Mouse (Mus musculus): ENCODE results near the gene Smc1b. TPM values are rescaled to one million over a fixed set of nuclear protein-coding genes. Genes with fewer than 3 reads are reported as not detected.

Gene Smc1b
- polyA plus RNA-seq, 1 experiment from 2014 or later: 0.17 TPM

GRCm38 (mm10) chr15:85143747-85144146 lies 12.0 kb upstream of the Smc1b start:
- H3K36me3 ChIP-seq (ENCODE audit: control insufficient read depth, insufficient read depth, low read length): no peaks in the 10 kb centered on the region
- H3K9me3 ChIP-seq (replicated peaks; ENCODE audit: control insufficient read depth, low read length): no peaks in the 10 kb centered on the region
- 93% methylated on average over 1 of the region's 1 CpGs for WGBS
- no peaks in the 10 kb centered on the region for H3K4me1 ChIP-seq (ENCODE audit: control insufficient read depth, insufficient read depth, low read length)
- no peaks in the 10 kb centered on the region for H3K27me3 ChIP-seq (ENCODE audit: control insufficient read depth, insufficient read depth, low read length)
- ATAC-seq (ENCODE audit: insufficient read depth, low FRiP score): no peak
- no peak overlapping the region for H3K9ac ChIP-seq (ENCODE audit: low read length)
- no peak overlapping the region for H3K4me2 ChIP-seq (ENCODE audit: low read depth, low read length)
- no peak overlapping the region for H3K4me3 ChIP-seq (replicated peaks; ENCODE audit: low read length)
- no peak overlapping the region for H3K27ac ChIP-seq (ENCODE audit: low read length)

DNA sequence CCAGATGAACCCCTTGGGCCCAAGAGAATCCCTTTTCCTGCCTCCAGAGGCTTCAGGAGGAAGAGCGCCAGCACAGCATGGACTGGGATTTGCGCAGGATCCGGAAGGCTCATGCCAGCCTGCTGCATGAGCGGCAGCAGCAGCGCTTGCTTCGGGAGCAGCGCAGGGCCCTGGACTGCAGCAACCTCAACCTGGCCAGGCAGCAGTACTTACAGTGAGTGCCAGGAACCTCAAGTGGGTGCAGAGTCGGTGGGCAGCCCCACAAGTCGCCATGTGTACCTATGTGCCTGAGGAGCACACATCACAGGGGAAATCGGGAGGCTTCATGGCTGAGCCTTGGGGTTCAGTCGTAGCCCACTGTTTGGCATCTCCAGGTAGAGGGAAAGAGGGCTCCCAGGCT lies 11.4 kb upstream of the Smc1b start:
- Histone ChIP-seq H3K9me3 (replicated peaks; ENCODE audit: control insufficient read depth, low read length) (no peaks in the 10 kb centered on the region), H3K9ac (ENCODE audit: low read length) (no peak overlapping the region), H3K4me1 (ENCODE audit: control insufficient read depth, insufficient read depth, low read length) (no peaks in the 10 kb centered on the region), H3K4me3 (replicated peaks; ENCODE audit: low read length) (no peak overlapping the region), H3K4me2 (ENCODE audit: low read depth, low read length) (no peak overlapping the region), H3K27me3 (ENCODE audit: control insufficient read depth, insufficient read depth, low read length) (no peaks in the 10 kb centered on the region), H3K36me3 (ENCODE audit: control insufficient read depth, insufficient read depth, low read length) (no peaks in the 10 kb centered on the region), H3K27ac (ENCODE audit: low read length) (no peak overlapping the region)
- 92% methylated on average over 11 of the region's 11 CpGs for WGBS
- ATAC-seq (ENCODE audit: insufficient read depth, low FRiP score): no peak

- Histone ChIP-seq H3K4me1 (ENCODE audit: control insufficient read depth, insufficient read depth, low read length) (no peaks in the 10 kb centered on the region), H3K9ac (ENCODE audit: low read length) (no peak overlapping the region), H3K27ac (ENCODE audit: low read length) (no peak overlapping the region), H3K4me2 (ENCODE audit: low read depth, low read length) (no peak overlapping the region), H3K27me3 (ENCODE audit: control insufficient read depth, insufficient read depth, low read length) (no peaks in the 10 kb centered on the region), H3K9me3 (replicated peaks; ENCODE audit: control insufficient read depth, low read length) (no peaks in the 10 kb centered on the region), H3K4me3 (replicated peaks; ENCODE audit: low read length) (no peak overlapping the region), H3K36me3 (ENCODE audit: control insufficient read depth, insufficient read depth, low read length) (no peaks in the 10 kb centered on the region)
- 55% methylated on average over 2 of the region's 2 CpGs for WGBS
- ATAC-seq (ENCODE audit: insufficient read depth, low FRiP score): no peak
These were observed 10.7 kb upstream of the Smc1b start for GRCm38 (mm10) chr15:85142441-85142840.

DNA sequence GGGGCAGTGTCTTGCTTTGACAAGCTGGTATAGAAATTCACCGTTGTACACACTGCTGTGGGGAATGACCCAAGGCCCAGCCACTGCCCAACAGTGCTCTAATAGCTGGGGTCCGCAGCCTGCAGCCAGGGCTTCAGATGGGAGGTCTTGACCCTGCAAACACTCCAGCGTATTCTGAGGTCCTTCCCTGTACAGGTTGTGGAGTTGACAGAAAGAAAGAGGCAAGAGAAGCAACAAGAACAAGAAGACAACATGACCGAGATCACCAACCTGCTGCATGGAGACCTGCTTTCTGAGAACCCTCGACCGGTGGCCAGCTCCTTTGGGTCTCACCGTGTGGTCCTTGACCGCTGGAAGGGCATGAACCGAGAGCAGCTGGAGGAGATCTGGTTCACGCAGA lies 9.5 kb upstream of the Smc1b start:
- Histone ChIP-seq H3K9me3 (replicated peaks; ENCODE audit: control insufficient read depth, low read length) (no peaks in the 10 kb centered on the region), H3K9ac (ENCODE audit: low read length) (no peak overlapping the region), H3K4me2 (ENCODE audit: low read depth, low read length) (no peak overlapping the region), H3K27me3 (ENCODE audit: control insufficient read depth, insufficient read depth, low read length) (no peaks in the 10 kb centered on the region), H3K36me3 (ENCODE audit: control insufficient read depth, insufficient read depth, low read length) (no peaks in the 10 kb centered on the region), H3K4me1 (ENCODE audit: control insufficient read depth, insufficient read depth, low read length) (no peaks in the 10 kb centered on the region), H3K4me3 (replicated peaks; ENCODE audit: low read length) (no peak overlapping the region), H3K27ac (ENCODE audit: low read length) (no peak overlapping the region)
- 82% methylated on average over 10 of the region's 10 CpGs for WGBS
- no peak for ATAC-seq (ENCODE audit: insufficient read depth, low FRiP score)

DNA sequence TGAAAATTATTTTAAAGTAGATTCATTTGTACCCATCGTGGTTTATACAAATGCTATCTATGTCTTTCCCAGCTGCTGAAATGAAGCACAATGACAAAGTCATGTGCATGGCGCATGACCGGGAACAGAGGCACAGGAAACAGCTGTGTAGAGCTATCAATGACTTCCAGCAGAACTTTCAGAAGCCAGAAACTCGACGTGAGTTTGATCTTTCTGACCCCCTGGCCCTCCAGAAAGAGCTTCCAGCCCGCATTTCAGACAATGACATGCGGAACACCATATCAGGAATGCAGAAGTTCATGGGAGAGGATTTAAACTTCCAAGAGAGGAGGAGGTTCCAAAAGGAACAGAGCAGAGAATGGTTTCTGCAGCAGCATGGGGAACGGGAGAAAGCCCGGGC lies 3.4 kb upstream of the Smc1b start:
- peaks cover 5% of the 10 kb centered on the region; the same call in 1 of the 2 replicates for H3K4me1 ChIP-seq (ENCODE audit: control insufficient read depth, insufficient read depth, low read length)
- H3K9me3 ChIP-seq (replicated peaks; ENCODE audit: control insufficient read depth, low read length): no peaks in the 10 kb centered on the region
- H3K9ac ChIP-seq (ENCODE audit: low read length): no peak overlapping the region
- ATAC-seq (ENCODE audit: insufficient read depth, low FRiP score): no peak
- no peak overlapping the region for H3K4me3 ChIP-seq (replicated peaks; ENCODE audit: low read length)
- 37% methylated on average over 9 of the region's 9 CpGs for WGBS
- H3K27ac ChIP-seq (ENCODE audit: low read length): no peak overlapping the region
- no peak overlapping the region for H3K4me2 ChIP-seq (ENCODE audit: low read depth, low read length)
- H3K36me3 ChIP-seq (ENCODE audit: control insufficient read depth, insufficient read depth, low read length): no peaks in the 10 kb centered on the region
- H3K27me3 ChIP-seq (ENCODE audit: control insufficient read depth, insufficient read depth, low read length): no peaks in the 10 kb centered on the region

- ATAC-seq (ENCODE audit: insufficient read depth, low FRiP score): no peak
- peak overlapping the region; percentile 47; the same call in 1 of the 2 replicates for H3K9ac ChIP-seq (ENCODE audit: low read length)
These were observed 393 bp upstream of the Smc1b start for GRCm38 (mm10) chr15:85132193-85132520.

GRCm38 (mm10) chr15:85085641-85086040 lies 46.1 kb downstream of the Smc1b start:
- no peak overlapping the region for H3K27ac ChIP-seq (ENCODE audit: low read length)
- H3K4me3 ChIP-seq (replicated peaks; ENCODE audit: low read length): no peak overlapping the region
- 66% methylated on average over 1 of the region's 1 CpGs for WGBS
- H3K4me1 ChIP-seq (ENCODE audit: control insufficient read depth, insufficient read depth, low read length): no peaks in the 10 kb centered on the region
- no peak for ATAC-seq (ENCODE audit: insufficient read depth, low FRiP score)
- H3K27me3 ChIP-seq (ENCODE audit: control insufficient read depth, insufficient read depth, low read length): no peaks in the 10 kb centered on the region
- H3K9me3 ChIP-seq (replicated peaks; ENCODE audit: control insufficient read depth, low read length): no peaks in the 10 kb centered on the region
- no peak overlapping the region for H3K9ac ChIP-seq (ENCODE audit: low read length)
- H3K4me2 ChIP-seq (ENCODE audit: low read depth, low read length): no peak overlapping the region
- H3K36me3 ChIP-seq (ENCODE audit: control insufficient read depth, insufficient read depth, low read length): no peaks in the 10 kb centered on the region

More at GRCm38 (mm10) chr15:85132193-85132520, 393 bp upstream of the Smc1b start:
- Histone ChIP-seq H3K9me3 (replicated peaks; ENCODE audit: control insufficient read depth, low read length) (no peaks in the 10 kb centered on the region), H3K4me2 (ENCODE audit: low read depth, low read length) (peak overlapping the region; percentile 58), H3K4me1 (ENCODE audit: control insufficient read depth, insufficient read depth, low read length) (peaks cover 5% of the 10 kb centered on the region; the same call in 1 of the 2 replicates), H3K27me3 (ENCODE audit: control insufficient read depth, insufficient read depth, low read length) (no peaks in the 10 kb centered on the region), H3K4me3 (replicated peaks; ENCODE audit: low read length) (peak overlapping the region; percentile 33), H3K36me3 (ENCODE audit: control insufficient read depth, insufficient read depth, low read length) (no peaks in the 10 kb centered on the region), H3K27ac (ENCODE audit: low read length) (no peak overlapping the region)
- 20% methylated on average over 10 of the region's 10 CpGs for WGBS

GRCm38 (mm10) chr15:85072651-85073050 lies 59.1 kb downstream of the Smc1b start:
- Histone ChIP-seq H3K9ac (ENCODE audit: low read length) (no peak overlapping the region), H3K27ac (ENCODE audit: low read length) (no peak overlapping the region), H3K4me3 (replicated peaks; ENCODE audit: low read length) (no peak overlapping the region), H3K4me2 (ENCODE audit: low read depth, low read length) (no peak overlapping the region), H3K9me3 (replicated peaks; ENCODE audit: control insufficient read depth, low read length) (no peaks in the 10 kb centered on the region), H3K27me3 (ENCODE audit: control insufficient read depth, insufficient read depth, low read length) (no peaks in the 10 kb centered on the region), H3K4me1 (ENCODE audit: control insufficient read depth, insufficient read depth, low read length) (no peaks in the 10 kb centered on the region), H3K36me3 (ENCODE audit: control insufficient read depth, insufficient read depth, low read length) (no peaks in the 10 kb centered on the region)
- no peak for ATAC-seq (ENCODE audit: insufficient read depth, low FRiP score)
- WGBS: 84% methylated on average over 2 of the region's 2 CpGs

DNA sequence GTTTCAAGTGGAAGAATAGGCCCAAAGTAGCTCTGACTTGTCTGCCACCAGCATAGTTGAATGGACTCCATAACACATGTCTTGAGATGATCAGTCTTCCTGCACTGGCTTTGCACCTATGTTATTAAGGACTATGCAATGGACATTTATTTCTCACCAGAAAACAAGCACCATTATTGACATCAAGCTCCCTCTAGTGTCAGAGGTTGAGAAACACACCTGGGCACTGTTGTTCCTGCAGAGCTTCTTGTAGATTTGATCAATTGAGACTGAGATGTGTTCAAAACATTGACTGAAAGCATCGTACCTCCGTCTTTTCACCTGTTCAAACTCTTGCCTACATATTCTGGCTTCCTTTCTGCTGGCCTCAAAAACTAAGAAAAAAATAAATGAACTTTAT lies 61.2 kb downstream of the Smc1b start:
- no peaks in the 10 kb centered on the region for H3K27me3 ChIP-seq (ENCODE audit: control insufficient read depth, insufficient read depth, low read length)
- no peaks in the 10 kb centered on the region for H3K9me3 ChIP-seq (replicated peaks; ENCODE audit: control insufficient read depth, low read length)
- no peak overlapping the region for H3K27ac ChIP-seq (ENCODE audit: low read length)
- H3K9ac ChIP-seq (ENCODE audit: low read length): no peak overlapping the region
- 27% methylated on average over 2 of the region's 2 CpGs for WGBS
- no peak for ATAC-seq (ENCODE audit: insufficient read depth, low FRiP score)
- H3K4me1 ChIP-seq (ENCODE audit: control insufficient read depth, insufficient read depth, low read length): no peaks in the 10 kb centered on the region
- H3K36me3 ChIP-seq (ENCODE audit: control insufficient read depth, insufficient read depth, low read length): no peaks in the 10 kb centered on the region
- no peak overlapping the region for H3K4me3 ChIP-seq (replicated peaks; ENCODE audit: low read length)
- no peak overlapping the region for H3K4me2 ChIP-seq (ENCODE audit: low read depth, low read length)

- 85% methylated on average over 2 of the region's 2 CpGs for WGBS
- no peaks in the 10 kb centered on the region for H3K4me1 ChIP-seq (ENCODE audit: control insufficient read depth, insufficient read depth, low read length)
- no peak for ATAC-seq (ENCODE audit: insufficient read depth, low FRiP score)
These were observed 68.3 kb downstream of the Smc1b start for GRCm38 (mm10) chr15:85063421-85063820.

More at GRCm38 (mm10) chr15:85063421-85063820, 68.3 kb downstream of the Smc1b start:
- Histone ChIP-seq H3K27me3 (ENCODE audit: control insufficient read depth, insufficient read depth, low read length) (no peaks in the 10 kb centered on the region), H3K9ac (ENCODE audit: low read length) (no peak overlapping the region), H3K4me2 (ENCODE audit: low read depth, low read length) (no peak overlapping the region), H3K4me3 (replicated peaks; ENCODE audit: low read length) (no peak overlapping the region), H3K36me3 (ENCODE audit: control insufficient read depth, insufficient read depth, low read length) (no peaks in the 10 kb centered on the region), H3K27ac (ENCODE audit: low read length) (no peak overlapping the region), H3K9me3 (replicated peaks; ENCODE audit: control insufficient read depth, low read length) (no peaks in the 10 kb centered on the region)
